ENCODE assay signal across 8 mouse cellular contexts in genomic region chr15:8097853-8098252, GRCm38 (mm10). TPM values are rescaled to one million over a fixed set of nuclear protein-coding genes. Genes with fewer than 3 reads are reported as not detected.
DNase-seq lines count a peak whose midpoint lies in the region; ATAC-seq and TF ChIP-seq lines count a peak whose summit lies in the region.

No protein-coding gene starts in this region.

- TF ChIP-seq POLR2A in ES-Bruce4 (IDR thresholded peaks at IDR 0.05; ENCODE audit: insufficient read depth, low read length) = no peak

- no peak for ATAC-seq in embryonic facial prominence, embryonic 14.5 days (ENCODE audit: low read depth)
- no peak for ATAC-seq in heart, embryonic 14.5 days (ENCODE audit: insufficient number of reproducible peaks, insufficient read depth, low FRiP score, low read depth)
- no peak for ATAC-seq in lung, embryonic 14.5 days (ENCODE audit: insufficient read depth)
- ATAC-seq in neural tube, embryonic 14.5 days (ENCODE audit: low read depth) = no peak

- H3K4me3 ChIP-seq in ES-Bruce4 (ENCODE audit: low read depth, low read length) = peak overlapping the region; percentile 95
- peak overlapping the region; percentile 88 for H3K4me3 ChIP-seq in embryonic facial prominence, embryonic 14.5 days (ENCODE audit: low read depth, low read length)
- peak overlapping the region in 1 of 2 experiments; percentile 67; a peak in 1 of 4 replicates for H3K4me3 ChIP-seq in heart, embryonic 14.5 days (ENCODE audit: control insufficient read depth in 1 of 2, insufficient read depth in 1 of 2, low read depth in 1 of 2, low read length in 2 of 2)
- H3K4me3 ChIP-seq in lung, embryonic 14.5 days (ENCODE audit: low read depth, low read length) = peak overlapping the region; percentile 90
- H3K4me3 ChIP-seq in neural tube, embryonic 14.5 days (ENCODE audit: low read depth, low read length) = peak overlapping the region; percentile 86; the same call in 1 of the 2 replicates

- peak overlapping the region; percentile 62 for H3K4me2 ChIP-seq in embryonic facial prominence, embryonic 14.5 days (ENCODE audit: low read depth, low read length)
- peak overlapping the region; percentile 74 for H3K4me2 ChIP-seq in heart, embryonic 14.5 days (ENCODE audit: low read length)
- peak overlapping the region; percentile 64 for H3K4me2 ChIP-seq in lung, embryonic 14.5 days
- H3K4me2 ChIP-seq in neural tube, embryonic 14.5 days (ENCODE audit: low read depth, low read length) = peak overlapping the region; percentile 59; the same call in 1 of the 2 replicates

- peak; percentile 73 for TF ChIP-seq CTCF in ES-Bruce4 (IDR thresholded peaks at IDR 0.05; ENCODE audit: low read depth, low read length)
- peak; percentile 72 for TF ChIP-seq CTCF in lung, embryonic 14.5 days (IDR thresholded peaks at IDR 0.05; ENCODE audit: low read depth)

- no peaks in the 10 kb centered on the region for H3K4me1 ChIP-seq in ES-Bruce4 (ENCODE audit: control insufficient read depth, insufficient read depth, low read length)
- H3K4me1 ChIP-seq in embryonic facial prominence, embryonic 14.5 days (ENCODE audit: control insufficient read depth, insufficient read depth, low read length) = peaks cover 4% of the 10 kb centered on the region; the same call in 1 of the 2 replicates
- peaks cover 0 to 4% of the 10 kb centered on the region in 2 experiments; a peak in 2 of 4 replicates for H3K4me1 ChIP-seq in heart, embryonic 14.5 days (ENCODE audit: control insufficient read depth in 2 of 2, insufficient read depth in 2 of 2, low read length in 2 of 2)
- H3K4me1 ChIP-seq in lung, embryonic 14.5 days (ENCODE audit: insufficient read depth) = 0 out of 2 replicates have a peak, but pooled peaks cover 2% of the 10 kb centered on the region
- H3K4me1 ChIP-seq in neural tube, embryonic 14.5 days (ENCODE audit: control insufficient read depth, insufficient read depth, low read length) = 0 out of 2 replicates have a peak, but pooled peaks cover 4% of the 10 kb centered on the region

- no peak overlapping the region for H3K27ac ChIP-seq in ES-Bruce4 (ENCODE audit: insufficient read depth, low read length)
- H3K27ac ChIP-seq in embryonic facial prominence, embryonic 14.5 days (replicated peaks; ENCODE audit: low read depth, low read length) = no peak overlapping the region
- no peak overlapping the region for H3K27ac ChIP-seq in heart, embryonic 14.5 days (replicated peaks in 1 of 2; ENCODE audit: control insufficient read depth in 1 of 2, insufficient read depth in 1 of 2, low read depth in 2 of 2, low read length in 2 of 2)
- no peak overlapping the region for H3K27ac ChIP-seq in lung, embryonic 14.5 days (ENCODE audit: low read depth)
- no peak overlapping the region for H3K27ac ChIP-seq in neural tube, embryonic 14.5 days (ENCODE audit: low read depth, low read length)

- no peak for TF ChIP-seq EP300 in ES-Bruce4 (IDR thresholded peaks at IDR 0.05; ENCODE audit: insufficient read depth, low read depth, low read length)

- peaks cover 24% of the 10 kb centered on the region for H3K36me3 ChIP-seq in ES-Bruce4 (ENCODE audit: control insufficient read depth, insufficient read depth, low read length, poor library complexity, severe bottlenecking)
- peaks cover 27% of the 10 kb centered on the region for H3K36me3 ChIP-seq in embryonic facial prominence, embryonic 14.5 days (ENCODE audit: control insufficient read depth, insufficient read depth, low read length)
- H3K36me3 ChIP-seq in heart, embryonic 14.5 days (ENCODE audit: control insufficient read depth, insufficient read depth, low read length) = peaks cover 37% of the 10 kb centered on the region
- H3K36me3 ChIP-seq in lung, embryonic 14.5 days (ENCODE audit: insufficient read depth) = peaks cover 30% of the 10 kb centered on the region; the same call in 1 of the 2 replicates
- peaks cover 10% of the 10 kb centered on the region; the same call in 1 of the 2 replicates for H3K36me3 ChIP-seq in neural tube, embryonic 14.5 days (ENCODE audit: control insufficient read depth, insufficient read depth, low read length)

- H3K9me3 ChIP-seq in ES-Bruce4 (replicated peaks; ENCODE audit: control insufficient read depth, insufficient read depth, low read length, poor library complexity, severe bottlenecking) = peaks cover 4% of the 10 kb centered on the region; the same call in 1 of the 2 replicates
- H3K9me3 ChIP-seq in embryonic facial prominence, embryonic 14.5 days (ENCODE audit: control insufficient read depth, low read length) = no peaks in the 10 kb centered on the region
- H3K9me3 ChIP-seq in heart, embryonic 14.5 days (ENCODE audit: control insufficient read depth, low read length) = no peaks in the 10 kb centered on the region
- H3K9me3 ChIP-seq in lung, embryonic 14.5 days (ENCODE audit: low read depth, low read length) = no peaks in the 10 kb centered on the region
- no peaks in the 10 kb centered on the region for H3K9me3 ChIP-seq in neural tube, embryonic 14.5 days (ENCODE audit: control insufficient read depth, low read length)

- DNase-seq in adrenal gland, postnatal 14 days = peak; percentile 70
- DNase-seq in embryonic facial prominence, embryonic 14.5 days (ENCODE audit: low spot score) = peak; percentile 16
- peak; percentile 74 for DNase-seq in kidney, postnatal 10 days
- peak; percentile 74 for DNase-seq in lung, embryonic 14.5 days
- DNase-seq in thymus, postnatal 0 days (ENCODE audit: low spot score) = peak; percentile 85

- peak overlapping the region; percentile 40; the same call in 1 of the 2 replicates for H3K9ac ChIP-seq in ES-Bruce4 (ENCODE audit: low read depth, poor library complexity, severe bottlenecking)
- H3K9ac ChIP-seq in embryonic facial prominence, embryonic 14.5 days (ENCODE audit: low read depth, low read length) = no peak overlapping the region
- no peak overlapping the region for H3K9ac ChIP-seq in heart, embryonic 14.5 days (ENCODE audit: low read length)
- peak overlapping the region; percentile 32; the same call in 1 of the 2 replicates for H3K9ac ChIP-seq in lung, embryonic 14.5 days
- no peak overlapping the region for H3K9ac ChIP-seq in neural tube, embryonic 14.5 days (replicated peaks; ENCODE audit: low read depth, low read length)

- H3K27me3 ChIP-seq in ES-Bruce4 (ENCODE audit: control insufficient read depth, insufficient read depth, low read length, poor library complexity, severe bottlenecking) = no peaks in the 10 kb centered on the region
- no peaks in the 10 kb centered on the region for H3K27me3 ChIP-seq in embryonic facial prominence, embryonic 14.5 days (replicated peaks; ENCODE audit: control insufficient read depth, insufficient read depth, low read length)
- H3K27me3 ChIP-seq in heart, embryonic 14.5 days (ENCODE audit: control insufficient read depth, insufficient read depth, low read length) = no peaks in the 10 kb centered on the region
- no peaks in the 10 kb centered on the region for H3K27me3 ChIP-seq in lung, embryonic 14.5 days (ENCODE audit: insufficient read depth, low read length)
- no peaks in the 10 kb centered on the region for H3K27me3 ChIP-seq in neural tube, embryonic 14.5 days (ENCODE audit: control insufficient read depth, insufficient read depth, low read length)

- 26% methylated on average over 7 of the region's 7 CpGs for WGBS in embryonic facial prominence, embryonic 14.5 days
- 25% methylated on average over 7 of the region's 7 CpGs for WGBS in heart, embryonic 14.5 days
- 25% methylated on average over 7 of the region's 7 CpGs for WGBS in lung, embryonic 14.5 days
- 27% methylated on average over 7 of the region's 7 CpGs for WGBS in neural tube, embryonic 14.5 days

RNA-seq across cellular contexts. Expression of gene Wdr70, which starts 1.2 kb away (rescaled TPM):
- polyA plus RNA-seq in ES-Bruce4 (2011; ENCODE audit: insufficient read depth, insufficient read length, low read depth, missing spikeins) = 65.5 and 69.7 TPM in 2 replicates
- 27.9 and 31.0 TPM in 2 replicates for total RNA-seq in adrenal gland, postnatal 14 days (2021)
- 42.8 and 50.5 TPM in 2 replicates for polyA plus RNA-seq in embryonic facial prominence, embryonic 14.5 days (2014; fragmentation: Nextera tagmentation; extraction: Ambion mirVana)
- 37.0 and 38.2 TPM in 2 replicates for polyA plus RNA-seq in heart, embryonic 14.5 days (2014; fragmentation: Nextera tagmentation; extraction: Ambion mirVana)
- polyA plus RNA-seq in lung, embryonic 14.5 days (2014; fragmentation: Nextera tagmentation; extraction: Ambion mirVana) = 51.1 and 52.7 TPM in 2 replicates
- polyA plus RNA-seq in neural tube, embryonic 14.5 days (2014; fragmentation: Nextera tagmentation; extraction: Ambion mirVana) = 63.7 and 65.7 TPM in 2 replicates
- polyA plus RNA-seq in thymus, postnatal 0 days (2015; fragmentation: Nextera tagmentation; extraction: Ambion mirVana) = 45.7 and 47.4 TPM in 2 replicates

RNA-seq across cellular contexts. Expression of gene Nup155, which starts 11.2 kb away (rescaled TPM):
- 96.6 and 107 TPM in 2 replicates for polyA plus RNA-seq in ES-Bruce4 (2011; ENCODE audit: insufficient read depth, insufficient read length, low read depth, missing spikeins)
- total RNA-seq in adrenal gland, postnatal 14 days (2021) = 23.1 and 24.2 TPM in 2 replicates
- 15.7 and 15.9 TPM in 2 replicates for polyA plus RNA-seq in embryonic facial prominence, embryonic 14.5 days (2014; fragmentation: Nextera tagmentation; extraction: Ambion mirVana)
- polyA plus RNA-seq in heart, embryonic 14.5 days (2014; fragmentation: Nextera tagmentation; extraction: Ambion mirVana) = 12.7 and 13.2 TPM in 2 replicates
- 26.0 and 27.5 TPM in 2 replicates for polyA plus RNA-seq in lung, embryonic 14.5 days (2014; fragmentation: Nextera tagmentation; extraction: Ambion mirVana)
- 11.2 and 14.2 TPM in 2 replicates for polyA plus RNA-seq in neural tube, embryonic 14.5 days (2014; fragmentation: Nextera tagmentation; extraction: Ambion mirVana)
- 11.3 and 13.0 TPM in 2 replicates for polyA plus RNA-seq in thymus, postnatal 0 days (2015; fragmentation: Nextera tagmentation; extraction: Ambion mirVana)

Comparison
In these comparisons a context has a peak if more than half of its experiments do, and no peak if none do; other contexts are left out.
1. H3K9ac ChIP-seq: peak in ES-Bruce4 (single experiment) and lung, embryonic 14.5 days (single experiment); none in embryonic facial prominence, embryonic 14.5 days (single experiment), heart, embryonic 14.5 days (single experiment) and neural tube, embryonic 14.5 days (single experiment).
2. DNase-seq: peak in every context shown above with its lines; median percentile 85 in thymus, postnatal 0 days; 74 in kidney, postnatal 10 days; 74 in lung, embryonic 14.5 days; 70 in adrenal gland, postnatal 14 days; 16 in embryonic facial prominence, embryonic 14.5 days.
3. Peak in every context shown above with its lines, with median percentiles within 50 percentile points of each other: H3K4me2 ChIP-seq.